Mouse (Mus musculus): Measurements from ENCODE around the gene Pramef12.

GRCm38 (mm10) chr4:144438672-144439071 is 30.4 kb upstream of the Pramef12 start, which contains the start of gene 1700012P22Rik:
- TF ChIP-seq POLR2AphosphoS2 (IDR thresholded peaks at IDR 0.05; ENCODE audit: low read length) = no peak
- no peak for TF ChIP-seq ZNF384 (IDR thresholded peaks at IDR 0.05; ENCODE audit: low read depth, low read length)
- TF ChIP-seq POLR2A (IDR thresholded peaks at IDR 0.05; ENCODE audit: control insufficient read depth in 1 of 2, insufficient read depth in 1 of 2, low read depth in 1 of 2, low read length in 2 of 2, poor library complexity in 1 of 2) = no peak
- no peak for TF ChIP-seq TAL1 (IDR thresholded peaks at IDR 0.05; ENCODE audit: low read length)
- no peak for TF ChIP-seq RAD21 (IDR thresholded peaks at IDR 0.05; ENCODE audit: low read depth, low read length)
- TF ChIP-seq CTCF (IDR thresholded peaks at IDR 0.05 in 2 of 3, conservative IDR thresholded peaks at IDR 0.05 in 1 of 3; ENCODE audit: control insufficient read depth in 1 of 3, insufficient read depth in 1 of 3, low read depth in 2 of 3, low read length in 3 of 3, poor library complexity in 1 of 3, severe bottlenecking in 1 of 3) = no peak
- TF ChIP-seq RCOR1 (IDR thresholded peaks at IDR 0.05; ENCODE audit: low read depth, low read length) = no peak
- TF ChIP-seq EP300 (IDR thresholded peaks at IDR 0.05; ENCODE audit: low read depth in 1 of 2, low read length in 2 of 2) = no peak
- no peak for TF ChIP-seq MYC (IDR thresholded peaks at IDR 0.05; ENCODE audit: low read depth, low read length)
- TF ChIP-seq GABPA (IDR thresholded peaks at IDR 0.05; ENCODE audit: low read depth, low read length) = no peak
- TF ChIP-seq MEF2A (IDR thresholded peaks at IDR 0.05; ENCODE audit: extremely low read depth, insufficient replicate concordance, low read depth, low read length, poor library complexity, severe bottlenecking) = no peak
- TF ChIP-seq GATA1 (IDR thresholded peaks at IDR 0.05; ENCODE audit: low read depth, low read length) = no peak
